Mouse (Mus musculus) lung, postnatal 0 days (tissue): ENCODE data around the gene Gpnmb.

ENCODE experiments used
- CTCF ChIP-seq: IDR thresholded peaks from 2 replicates; pipeline ENCODE4 v1.5.1; 2016; ENCODE audit warnings: antibody characterized with exemption, mild to moderate bottlenecking
- EP300 ChIP-seq: IDR thresholded peaks from 2 replicates; pipeline ENCODE4 v1.6.1; 2016; ENCODE audit warnings: antibody characterized with exemption, mild to moderate bottlenecking, control low read depth

- TF ChIP-seq CTCF (no peak), EP300 (no peak)
Measured at GRCm38 (mm10) chr6:49114457-49114856, 78.1 kb downstream of the Gpnmb start.
